Mouse (Mus musculus) C2C12 (cell line): ENCODE results near the gene Ntpcr.

ENCODE experiments used
- CEBPB ChIP-seq: IDR thresholded peaks from one replicate; pipeline ENCODE4 v1.6.1; 2011; ENCODE audit warnings: low read depth, mild to moderate bottlenecking, control low read depth, moderate library complexity
- CTCF ChIP-seq: IDR thresholded peaks from one replicate; pipeline ENCODE4 v1.5.1; 2011; ENCODE audit not compliant: control insufficient read depth, insufficient read depth, insufficient read length
- FOSL1 ChIP-seq: IDR thresholded peaks from one replicate; pipeline ENCODE4 v1.8.0; 2011; ENCODE audit warnings: mild to moderate bottlenecking, low read length; ENCODE audit not compliant: poor library complexity, insufficient read depth, severe bottlenecking
- MAX ChIP-seq: IDR thresholded peaks from one replicate; pipeline ENCODE4 v1.6.1; 2011; ENCODE audit warnings: mild to moderate bottlenecking, control low read depth
- MYOD1 ChIP-seq: IDR thresholded peaks from one replicate; pipeline ENCODE4 v1.6.1; 2011; ENCODE audit warnings: low read depth; ENCODE audit not compliant: control insufficient read depth, insufficient read length
- USF1 ChIP-seq: IDR thresholded peaks from one replicate; pipeline ENCODE4 v1.6.1; 2011; ENCODE audit warnings: low read depth, mild to moderate bottlenecking, control low read depth, moderate library complexity

DNA sequence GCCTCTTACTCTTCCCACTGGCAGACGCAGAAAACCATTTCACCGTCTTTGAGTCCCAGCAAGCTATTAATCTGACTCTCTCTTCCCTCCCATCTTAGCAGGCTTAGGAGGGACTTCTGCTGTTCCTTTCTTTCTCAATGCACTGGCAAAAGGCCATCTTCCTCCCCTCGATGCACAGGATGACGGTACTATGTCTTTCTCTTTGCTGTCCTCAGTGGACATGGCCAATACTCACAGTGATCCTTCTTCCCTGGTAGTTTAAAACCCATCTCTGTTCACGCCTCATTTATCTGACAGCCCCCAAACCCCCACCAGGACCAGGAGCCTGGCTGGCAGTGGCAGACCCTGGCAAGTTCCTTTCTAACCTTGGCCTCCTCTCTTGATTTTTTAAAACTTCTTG, 37.3 kb upstream of the Ntpcr start:
- TF ChIP-seq MAX (no peak), CEBPB (no peak), CTCF (no peak), FOSL1 (no peak), MYOD1 (no peak), USF1 (no peak)
